Mouse (Mus musculus) kidney, embryonic 14.5 days (tissue): ENCODE measurements around the gene Wdfy4. TPM values are rescaled to one million over a fixed set of nuclear protein-coding genes. Genes with fewer than 3 reads are reported as not detected.

ENCODE experiments used
- ATAC-seq: fragments of 200-750 bp; cut with Nextera tagmentation; 2 replicates; pipeline ENCODE4 v1.8.0; 2017; ENCODE audit warnings: moderate number of reproducible peaks, mild to moderate bottlenecking, moderate TSS enrichment, moderate library complexity; ENCODE audit not compliant: low FRiP score, low TSS enrichment
- H3K27ac ChIP-seq: fragments of 300-500 bp; sonication (generic); 2 replicates; pipeline ENCODE4 v1.5.1; 2014; ENCODE audit warnings: low read depth, mild to moderate bottlenecking, low read length, moderate library complexity, mixed read lengths
- H3K27me3 ChIP-seq: fragments of 300-500 bp; sonication (generic); 2 replicates; pipeline ENCODE4 v1.6.1; 2014; ENCODE audit warnings: mild to moderate bottlenecking, low read length; ENCODE audit not compliant: control insufficient read depth, insufficient read depth
- H3K36me3 ChIP-seq: fragments of 300-500 bp; sonication (generic); 2 replicates; pipeline ENCODE4 v1.6.1; 2014; ENCODE audit warnings: low read length, mixed read lengths; ENCODE audit not compliant: control insufficient read depth, insufficient read depth
- H3K4me1 ChIP-seq: fragments of 300-500 bp; sonication (generic); 2 replicates; pipeline ENCODE4 v1.6.1; 2014; ENCODE audit warnings: low read length, mixed read lengths; ENCODE audit not compliant: control insufficient read depth, insufficient read depth
- H3K4me2 ChIP-seq: fragments of 300-500 bp; sonication (generic); replicated peaks from 2 replicates; pipeline ENCODE4 v1.6.1; 2014; ENCODE audit warnings: low read depth, mild to moderate bottlenecking, low read length
- H3K4me3 ChIP-seq: fragments of 300-500 bp; sonication (generic); 2 replicates; pipeline ENCODE4 v1.5.1; 2014; ENCODE audit warnings: mild to moderate bottlenecking, low read length
- H3K9ac ChIP-seq: fragments of 300-500 bp; sonication (generic); 2 replicates; pipeline ENCODE4 v1.6.1; 2014; ENCODE audit warnings: low read depth, mild to moderate bottlenecking, low read length, moderate library complexity
- H3K9me3 ChIP-seq: fragments of 300-500 bp; sonication (generic); 2 replicates; pipeline ENCODE4 v1.6.1; 2016; ENCODE audit warnings: low read length; ENCODE audit not compliant: control insufficient read depth
- WGBS: fragments of 180-500 bp; shearing (Covaris S2); extraction: QIAGEN DNeasy Blood & Tissue Kit; methylation state at CpG from one replicate; pipeline ENCODE4 v1.1.7; 2014; 5-methylcytosine and 5-hydroxymethylcytosine counted together
- polyA plus RNA-seq: library from polyadenylated mRNA; unstranded; fragments of >200 nt; fragmentation: Nextera tagmentation; extraction: Ambion mirVana; gene quantifications from 2 replicates; pipeline ENCODE4 v1.2.1, GENCODE M21; 2014

Wdfy4 gene
- polyA plus RNA-seq, 1 experiment from 2014 or later: 0.31 TPM

GRCm38 (mm10) chr14:33175059-33175821, 10.1 kb downstream of the Wdfy4 start:
- no peak overlapping the region for H3K9ac ChIP-seq
- H3K4me2 ChIP-seq: no peak overlapping the region
- no peak for ATAC-seq
- H3K36me3 ChIP-seq: no peaks in the 10 kb centered on the region
- H3K9me3 ChIP-seq: no peaks in the 10 kb centered on the region
- 71% methylated on average over 4 of the region's 4 CpGs for WGBS
- H3K4me3 ChIP-seq: no peak overlapping the region
- no peaks in the 10 kb centered on the region for H3K4me1 ChIP-seq
- no peaks in the 10 kb centered on the region for H3K27me3 ChIP-seq
- H3K27ac ChIP-seq: no peak overlapping the region

GRCm38 (mm10) chr14:33171942-33172341, 13.4 kb downstream of the Wdfy4 start:
- H3K9me3 ChIP-seq: no peaks in the 10 kb centered on the region
- no peak overlapping the region for H3K27ac ChIP-seq
- 71% methylated on average over 1 of the region's 1 CpGs for WGBS
- no peaks in the 10 kb centered on the region for H3K27me3 ChIP-seq
- H3K4me1 ChIP-seq: no peaks in the 10 kb centered on the region
- no peak overlapping the region for H3K9ac ChIP-seq
- no peak for ATAC-seq
- no peaks in the 10 kb centered on the region for H3K36me3 ChIP-seq
- H3K4me2 ChIP-seq: no peak overlapping the region
- H3K4me3 ChIP-seq: no peak overlapping the region

- no peaks in the 10 kb centered on the region for H3K27me3 ChIP-seq
- no peaks in the 10 kb centered on the region for H3K9me3 ChIP-seq
- no peak overlapping the region for H3K27ac ChIP-seq
- no peak overlapping the region for H3K4me3 ChIP-seq
- no peak for ATAC-seq
- no peak overlapping the region for H3K9ac ChIP-seq
- no peak overlapping the region for H3K4me2 ChIP-seq
- 86% methylated on average over 4 of the region's 4 CpGs for WGBS
- H3K4me1 ChIP-seq: no peaks in the 10 kb centered on the region
- no peaks in the 10 kb centered on the region for H3K36me3 ChIP-seq
These were observed 16.6 kb downstream of the Wdfy4 start for GRCm38 (mm10) chr14:33168750-33169149.

GRCm38 (mm10) chr14:33162238-33162637, 23.1 kb downstream of the Wdfy4 start:
- no peaks in the 10 kb centered on the region for H3K9me3 ChIP-seq
- H3K4me2 ChIP-seq: no peak overlapping the region
- H3K9ac ChIP-seq: no peak overlapping the region
- ATAC-seq: no peak
- no peaks in the 10 kb centered on the region for H3K27me3 ChIP-seq
- H3K4me1 ChIP-seq: no peaks in the 10 kb centered on the region
- H3K4me3 ChIP-seq: no peak overlapping the region
- 91% methylated on average over 5 of the region's 5 CpGs for WGBS
- no peaks in the 10 kb centered on the region for H3K36me3 ChIP-seq
- H3K27ac ChIP-seq: no peak overlapping the region

GRCm38 (mm10) chr14:33158268-33158667, 27.0 kb downstream of the Wdfy4 start:
- ATAC-seq: no peak
- Histone ChIP-seq H3K9me3 (no peaks in the 10 kb centered on the region), H3K27me3 (no peaks in the 10 kb centered on the region), H3K4me2 (no peak overlapping the region), H3K4me1 (no peaks in the 10 kb centered on the region), H3K27ac (no peak overlapping the region), H3K36me3 (no peaks in the 10 kb centered on the region), H3K4me3 (no peak overlapping the region), H3K9ac (no peak overlapping the region)
- 76% methylated on average over 3 of the region's 3 CpGs for WGBS

GRCm38 (mm10) chr14:33152941-33153340, 32.4 kb downstream of the Wdfy4 start:
- H3K4me1 ChIP-seq: no peaks in the 10 kb centered on the region
- H3K27me3 ChIP-seq: no peaks in the 10 kb centered on the region
- ATAC-seq: no peak
- no peak overlapping the region for H3K4me2 ChIP-seq
- H3K9me3 ChIP-seq: no peaks in the 10 kb centered on the region
- no peak overlapping the region for H3K4me3 ChIP-seq
- no peak overlapping the region for H3K27ac ChIP-seq
- H3K36me3 ChIP-seq: no peaks in the 10 kb centered on the region
- 44% methylated on average over 1 of the region's 1 CpGs for WGBS
- H3K9ac ChIP-seq: no peak overlapping the region

GRCm38 (mm10) chr14:33146287-33146686, 39.0 kb downstream of the Wdfy4 start:
- Histone ChIP-seq H3K4me1 (no peaks in the 10 kb centered on the region), H3K27ac (no peak overlapping the region), H3K27me3 (no peaks in the 10 kb centered on the region), H3K9ac (no peak overlapping the region), H3K4me2 (no peak overlapping the region), H3K36me3 (no peaks in the 10 kb centered on the region), H3K9me3 (no peaks in the 10 kb centered on the region), H3K4me3 (no peak overlapping the region)
- WGBS: 15% methylated on average over 2 of the region's 2 CpGs
- ATAC-seq: no peak

GRCm38 (mm10) chr14:33136843-33137242, 48.5 kb downstream of the Wdfy4 start:
- no peak overlapping the region for H3K4me3 ChIP-seq
- no peaks in the 10 kb centered on the region for H3K36me3 ChIP-seq
- 70% methylated on average over 9 of the region's 9 CpGs for WGBS
- no peak overlapping the region for H3K27ac ChIP-seq
- H3K9me3 ChIP-seq: no peaks in the 10 kb centered on the region
- no peak for ATAC-seq
- H3K27me3 ChIP-seq: no peaks in the 10 kb centered on the region
- no peak overlapping the region for H3K9ac ChIP-seq
- H3K4me2 ChIP-seq: no peak overlapping the region
- no peaks in the 10 kb centered on the region for H3K4me1 ChIP-seq

- H3K4me2 ChIP-seq: no peak overlapping the region
- no peak overlapping the region for H3K9ac ChIP-seq
- ATAC-seq: no peak
- no peak overlapping the region for H3K4me3 ChIP-seq
- H3K36me3 ChIP-seq: no peaks in the 10 kb centered on the region
- no peaks in the 10 kb centered on the region for H3K9me3 ChIP-seq
- 88% methylated on average over 6 of the region's 6 CpGs for WGBS
- H3K4me1 ChIP-seq: no peaks in the 10 kb centered on the region
- no peak overlapping the region for H3K27ac ChIP-seq
- no peaks in the 10 kb centered on the region for H3K27me3 ChIP-seq
These were observed 50.1 kb downstream of the Wdfy4 start for GRCm38 (mm10) chr14:33135170-33135569.
